Mouse (Mus musculus) heart, embryonic 10.5 days (tissue): ENCODE measurements around the gene Mrpl12. TPM values are rescaled to one million over a fixed set of nuclear protein-coding genes. Genes with fewer than 3 reads are reported as not detected.

Experiments
- DNase-seq: peaks from one replicate; pipeline ENCODE4 v3.0.0-alpha.2; 2017; ENCODE audit warnings: low spot score
- H3K27ac ChIP-seq: fragments of 300-500 bp; sonication (generic); 2 replicates; pipeline ENCODE4 v1.5.1; 2016; ENCODE audit warnings: mild to moderate bottlenecking
- H3K27me3 ChIP-seq: fragments of 300-500 bp; sonication (generic); 2 replicates; pipeline ENCODE4 v1.6.1; 2016; ENCODE audit warnings: mild to moderate bottlenecking; ENCODE audit not compliant: poor library complexity, insufficient read depth, severe bottlenecking
- H3K36me3 ChIP-seq: fragments of 300-500 bp; sonication (generic); 2 replicates; pipeline ENCODE4 v1.6.1; 2016; ENCODE audit warnings: mild to moderate bottlenecking, moderate library complexity
- H3K4me1 ChIP-seq: fragments of 300-500 bp; sonication (generic); 2 replicates; pipeline ENCODE4 v1.6.1; 2016; ENCODE audit warnings: mild to moderate bottlenecking
- H3K4me3 ChIP-seq: fragments of 300-500 bp; sonication (generic); 2 replicates; pipeline ENCODE4 v1.5.1; 2016; ENCODE audit warnings: mild to moderate bottlenecking, moderate library complexity
- H3K9me3 ChIP-seq: fragments of 300-500 bp; sonication (generic); 2 replicates; pipeline ENCODE4 v1.6.1; 2016; ENCODE audit warnings: mild to moderate bottlenecking, moderate library complexity
- WGBS: fragments of 180-500 bp; shearing (Covaris S2); methylation state at CpG from one replicate; pipeline ENCODE4 v1.1.7; 2016; 5-methylcytosine and 5-hydroxymethylcytosine counted together
- polyA plus RNA-seq: library from polyadenylated mRNA; unstranded; fragments of >200 nt; fragmentation: Nextera tagmentation; extraction: Ambion mirVana; gene quantifications from 2 replicates; pipeline ENCODE4 v1.2.1, GENCODE M21; 2016

Gene Mrpl12
- polyA plus RNA-seq, 1 experiment from 2014 or later: 259 TPM

GRCm38 (mm10) chr11:120538485-120538884, 54.1 kb downstream of the Mrpl12 start:
- WGBS: 78% methylated on average over 3 of the region's 3 CpGs
- Histone ChIP-seq H3K27me3 (peaks cover 50% of the 10 kb centered on the region), H3K4me1 (peaks cover 41% of the 10 kb centered on the region), H3K27ac (peak overlapping the region; percentile 78), H3K36me3 (peaks cover 17% of the 10 kb centered on the region), H3K4me3 (no peak overlapping the region; the same call in 1 of the 2 replicates), H3K9me3 (no peaks in the 10 kb centered on the region)
- no peak for DNase-seq

Other genes starting within 250 kb of the Mrpl12 start
- 1,513 and 2,033 TPM in 2 replicates for gene Actg1, start 136.1 kb upstream of the Mrpl12 start, polyA plus RNA-seq
- gene Fscn2, start 123.1 kb upstream of the Mrpl12 start, polyA plus RNA-seq: 0.25 and 0.49 TPM in 2 replicates
- 32.5 and 35.9 TPM in 2 replicates for gene Faap100, start 105.8 kb upstream of the Mrpl12 start, polyA plus RNA-seq
- 43.0 and 49.6 TPM in 2 replicates for gene Nploc4, start 46.9 kb upstream of the Mrpl12 start, polyA plus RNA-seq
- not detected in 2 replicates for gene Tspan10, start 42.0 kb upstream of the Mrpl12 start, polyA plus RNA-seq
- 0.44 TPM in 1 of 2 replicates, not detected in the other for gene Pde6g, start 31.1 kb upstream of the Mrpl12 start, polyA plus RNA-seq
- gene Oxld1, start 26.5 kb upstream of the Mrpl12 start, polyA plus RNA-seq: 16.7 and 17.6 TPM in 2 replicates
- 27.0 and 36.1 TPM in 2 replicates for gene Ccdc137, start 26.5 kb upstream of the Mrpl12 start, polyA plus RNA-seq
- gene Arl16, start 17.0 kb upstream of the Mrpl12 start, polyA plus RNA-seq: 46.0 and 52.2 TPM in 2 replicates
- 55.6 and 56.6 TPM in 2 replicates for gene Slc25a10, start 7.2 kb downstream of the Mrpl12 start, polyA plus RNA-seq
- 0.26 and 2.2 TPM in 2 replicates for gene Gcgr, start 46.1 kb downstream of the Mrpl12 start, polyA plus RNA-seq
- 153 and 186 TPM in 2 replicates for gene Mcrip1, start 65.1 kb downstream of the Mrpl12 start, polyA plus RNA-seq
- gene Ppp1r27, start 66.5 kb downstream of the Mrpl12 start, polyA plus RNA-seq: not detected in 2 replicates
- gene P4hb, start 88.6 kb downstream of the Mrpl12 start, polyA plus RNA-seq: 550 and 670 TPM in 2 replicates
- 587 and 673 TPM in 2 replicates for gene Arhgdia, start 97.0 kb downstream of the Mrpl12 start, polyA plus RNA-seq
- 365 and 444 TPM in 2 replicates for gene Alyref, start 113.8 kb downstream of the Mrpl12 start, polyA plus RNA-seq
- 186 and 201 TPM in 2 replicates for gene Anapc11, start 113.8 kb downstream of the Mrpl12 start, polyA plus RNA-seq
- 4.8 and 7.0 TPM in 2 replicates for gene Npb, start 123.9 kb downstream of the Mrpl12 start, polyA plus RNA-seq
- gene Pcyt2, start 133.3 kb downstream of the Mrpl12 start, polyA plus RNA-seq: 119 and 130 TPM in 2 replicates
- gene Sirt7, start 140.6 kb downstream of the Mrpl12 start, polyA plus RNA-seq: 25.6 and 29.5 TPM in 2 replicates
- 22.7 and 28.2 TPM in 2 replicates for gene Mafg, start 149.0 kb downstream of the Mrpl12 start, polyA plus RNA-seq
- 28.5 and 29.9 TPM in 2 replicates for gene Pycr1, start 159.2 kb downstream of the Mrpl12 start, polyA plus RNA-seq
- 6.7 and 9.3 TPM in 2 replicates for gene Myadml2, start 163.5 kb downstream of the Mrpl12 start, polyA plus RNA-seq
- gene Notum, start 176.6 kb downstream of the Mrpl12 start, polyA plus RNA-seq: 1.6 and 5.8 TPM in 2 replicates
- gene Aspscr1, start 188.4 kb downstream of the Mrpl12 start, polyA plus RNA-seq: 127 and 134 TPM in 2 replicates
- gene Cenpx, start 229.1 kb downstream of the Mrpl12 start, polyA plus RNA-seq: 124 and 136 TPM in 2 replicates
- gene Lrrc45, start 229.3 kb downstream of the Mrpl12 start, polyA plus RNA-seq: 31.7 and 43.6 TPM in 2 replicates
- gene Rac3, start 236.9 kb downstream of the Mrpl12 start, polyA plus RNA-seq: 6.9 and 13.8 TPM in 2 replicates
- 8.8 and 10.6 TPM in 2 replicates for gene Dcxr, start 242.7 kb downstream of the Mrpl12 start, polyA plus RNA-seq
- 1.1 and 1.3 TPM in 2 replicates for gene Cbr2, start 247.5 kb downstream of the Mrpl12 start, polyA plus RNA-seq